Mouse (Mus musculus) liver, embryonic 16.5 days (tissue): ENCODE results near the gene Pbrm1. TPM values are rescaled to one million over a fixed set of nuclear protein-coding genes. Genes with fewer than 3 reads are reported as not detected.

ENCODE experiments used
- ATAC-seq: fragments of 200-750 bp; cut with Nextera tagmentation; 2 replicates; pipeline ENCODE4 v1.8.0; 2017; ENCODE audit warnings: low read depth, mild to moderate bottlenecking, moderate number of reproducible peaks, moderate library complexity
- H3K27ac ChIP-seq: fragments of 300-500 bp; sonication (generic); 2 replicates; pipeline ENCODE4 v1.5.1; 2014; ENCODE audit warnings: mild to moderate bottlenecking, low read length
- H3K27me3 ChIP-seq: fragments of 300-500 bp; sonication (generic); 2 replicates; pipeline ENCODE4 v1.6.1; 2014; ENCODE audit warnings: low read depth, low read length, mixed read lengths; ENCODE audit not compliant: control insufficient read depth, insufficient read depth
- H3K36me3 ChIP-seq: fragments of 300-500 bp; sonication (generic); 2 replicates; pipeline ENCODE4 v1.6.1; 2014; ENCODE audit warnings: mild to moderate bottlenecking; ENCODE audit not compliant: control insufficient read depth, insufficient read depth
- H3K4me1 ChIP-seq: fragments of 300-500 bp; sonication (generic); 2 replicates; pipeline ENCODE4 v1.6.1; 2014; ENCODE audit warnings: low read depth, low read length, mixed read lengths; ENCODE audit not compliant: control insufficient read depth
- H3K4me2 ChIP-seq: fragments of 300-500 bp; sonication (generic); 2 replicates; pipeline ENCODE4 v1.6.1; 2014; ENCODE audit warnings: low read depth, low read length, mixed read lengths
- H3K4me3 ChIP-seq: fragments of 300-500 bp; sonication (generic); 2 replicates; pipeline ENCODE4 v1.5.1; 2014; ENCODE audit warnings: low read depth, mild to moderate bottlenecking, low read length
- H3K9ac ChIP-seq: fragments of 300-500 bp; sonication (generic); 2 replicates; pipeline ENCODE4 v1.6.1; 2014; ENCODE audit warnings: low read depth, low read length
- H3K9me3 ChIP-seq: fragments of 300-500 bp; sonication (generic); replicated peaks from 2 replicates; pipeline ENCODE4 v1.6.1; 2016; ENCODE audit warnings: low read length; ENCODE audit not compliant: control insufficient read depth
- WGBS: fragments of 180-500 bp; shearing (Covaris S2); extraction: QIAGEN DNeasy Blood & Tissue Kit; methylation state at CpG from one replicate; pipeline ENCODE4 v1.1.7; 2014; ENCODE audit not compliant: insufficient replicate concordance; 5-methylcytosine and 5-hydroxymethylcytosine counted together
- polyA plus RNA-seq: library from polyadenylated mRNA; unstranded; fragments of >200 nt; fragmentation: Nextera tagmentation; extraction: Ambion mirVana; gene quantifications from 2 replicates; pipeline ENCODE4 v1.2.1, GENCODE M21; 2015

The Pbrm1 gene
- polyA plus RNA-seq, 1 experiment from 2014 or later, result 52.9 TPM

- Histone ChIP-seq H3K9ac (no peak overlapping the region; the same call in 1 of the 2 replicates), H3K4me1 (peaks cover 16% of the 10 kb centered on the region), H3K27me3 (no peaks in the 10 kb centered on the region), H3K4me3 (peak overlapping the region; percentile 5), H3K9me3 (no peaks in the 10 kb centered on the region), H3K27ac (no peak overlapping the region), H3K36me3 (peaks cover 4% of the 10 kb centered on the region; the same call in 1 of the 2 replicates), H3K4me2 (peak overlapping the region; percentile 29)
- peak; percentile 15 for ATAC-seq
- 12% methylated on average over 10 of the region's 10 CpGs for WGBS
These were observed 147.2 kb downstream of the Pbrm1 start for GRCm38 (mm10) chr14:31165991-31166630.

- 49% methylated on average over 9 of the region's 9 CpGs for WGBS
- peaks cover 9% of the 10 kb centered on the region for H3K36me3 ChIP-seq
- no peak for ATAC-seq
- H3K4me3 ChIP-seq, result peak overlapping the region; percentile 5
- H3K4me1 ChIP-seq, result peaks cover 16% of the 10 kb centered on the region
- no peak overlapping the region for H3K27ac ChIP-seq
- no peaks in the 10 kb centered on the region for H3K9me3 ChIP-seq
- peak overlapping the region; percentile 26; the same call in 1 of the 2 replicates for H3K9ac ChIP-seq
- H3K4me2 ChIP-seq, result no peak overlapping the region
- H3K27me3 ChIP-seq, result no peaks in the 10 kb centered on the region
These were observed 147.9 kb downstream of the Pbrm1 start for GRCm38 (mm10) chr14:31166827-31167226.

- ATAC-seq, result peak; percentile 12; the same call in 1 of the 2 replicates
- H3K27ac ChIP-seq, result no peak within 1 kb of the TSS
- peaks cover 19% of the 10 kb centered on the region for H3K4me1 ChIP-seq
- no peak within 1 kb of the TSS for H3K9ac ChIP-seq
- no peaks in the 10 kb centered on the region for H3K27me3 ChIP-seq
- peaks cover 25% of the 10 kb centered on the region for H3K36me3 ChIP-seq
- no peak within 1 kb of the TSS for H3K4me2 ChIP-seq
- H3K4me3 ChIP-seq, result peak within 1 kb of the TSS; percentile 5
- no peaks in the 10 kb centered on the region for H3K9me3 ChIP-seq
- WGBS, result 13% methylated on average over 10 of the region's 10 CpGs
These were observed 149.5 kb downstream of the Pbrm1 start, which contains the start of gene Stab1 for GRCm38 (mm10) chr14:31168425-31168824. TSS of gene Stab1 (minus strand) at chr14:31168641.

GRCm38 (mm10) chr14:31169508-31169907 lies 150.6 kb downstream of the Pbrm1 start:
- no peak overlapping the region for H3K4me2 ChIP-seq
- WGBS, result 19% methylated on average over 6 of the region's 6 CpGs
- H3K36me3 ChIP-seq, result peaks cover 31% of the 10 kb centered on the region
- no peak for ATAC-seq
- no peaks in the 10 kb centered on the region for H3K9me3 ChIP-seq
- H3K4me1 ChIP-seq, result peaks cover 11% of the 10 kb centered on the region
- H3K4me3 ChIP-seq, result no peak overlapping the region
- no peak overlapping the region for H3K9ac ChIP-seq
- no peak overlapping the region for H3K27ac ChIP-seq
- H3K27me3 ChIP-seq, result no peaks in the 10 kb centered on the region

- Histone ChIP-seq H3K4me2 (no peak overlapping the region), H3K4me1 (peaks cover 11% of the 10 kb centered on the region), H3K27me3 (no peaks in the 10 kb centered on the region), H3K9me3 (no peaks in the 10 kb centered on the region), H3K27ac (no peak overlapping the region), H3K36me3 (peaks cover 31% of the 10 kb centered on the region), H3K9ac (no peak overlapping the region), H3K4me3 (no peak overlapping the region)
- 80% methylated on average over 13 of the region's 13 CpGs for WGBS
- no peak for ATAC-seq
These were observed 152.0 kb downstream of the Pbrm1 start for GRCm38 (mm10) chr14:31170963-31171362.

Other genes starting within 250 kb of the Pbrm1 start
- gene Tmem110, start 193.5 kb upstream of the Pbrm1 start, polyA plus RNA-seq, result 7.7 and 8.1 TPM in 2 replicates
- gene Mustn1, start 139.9 kb upstream of the Pbrm1 start, polyA plus RNA-seq, result 1.7 and 2.3 TPM in 2 replicates
- 278 and 305 TPM in 2 replicates for gene Itih4, start 132.7 kb upstream of the Pbrm1 start, polyA plus RNA-seq
- 687 and 781 TPM in 2 replicates for gene Itih3, start 95.4 kb upstream of the Pbrm1 start, polyA plus RNA-seq
- 82.0 and 101 TPM in 2 replicates for gene Itih1, start 75.8 kb upstream of the Pbrm1 start, polyA plus RNA-seq
- 3.6 TPM in 2 replicates for gene Nek4, start 67.8 kb upstream of the Pbrm1 start, polyA plus RNA-seq
- 14.6 and 16.0 TPM in 2 replicates for gene Glt8d1, start 17.7 kb upstream of the Pbrm1 start, polyA plus RNA-seq
- gene Spcs1, start 17.5 kb upstream of the Pbrm1 start, polyA plus RNA-seq, result 259 and 284 TPM in 2 replicates
- 54.8 and 60.1 TPM in 2 replicates for gene Gnl3, start within 50 bp of the Pbrm1 start, polyA plus RNA-seq
- gene Smim4, start 109.8 kb downstream of the Pbrm1 start, polyA plus RNA-seq, result 47.7 and 57.1 TPM in 2 replicates
- gene Nt5dc2, start 111.9 kb downstream of the Pbrm1 start, polyA plus RNA-seq, result 149 and 179 TPM in 2 replicates
- 25.8 and 32.2 TPM in 2 replicates for gene Stab1, start 149.5 kb downstream of the Pbrm1 start, polyA plus RNA-seq
- gene Tnnc1, start 189.2 kb downstream of the Pbrm1 start, polyA plus RNA-seq, result 80.6 and 93.1 TPM in 2 replicates
- 94.9 and 112 TPM in 2 replicates for gene Nisch, start 197.8 kb downstream of the Pbrm1 start, polyA plus RNA-seq
- gene Sema3g, start 198.7 kb downstream of the Pbrm1 start, polyA plus RNA-seq, result 0.04 TPM in 2 replicates
- gene Phf7, start 232.2 kb downstream of the Pbrm1 start, polyA plus RNA-seq, result 6.1 and 6.3 TPM in 2 replicates
- 32.0 and 33.7 TPM in 2 replicates for gene Bap1, start 232.3 kb downstream of the Pbrm1 start, polyA plus RNA-seq